Mouse (Mus musculus): ENCODE data around the gene Nedd9. TPM values are rescaled to one million over a fixed set of nuclear protein-coding genes. Genes with fewer than 3 reads are reported as not detected.

Nedd9 gene
- total RNA-seq, 2 experiments from 2014 or later, result 19.2 to 26.4 TPM

Other genes starting within 250 kb of the Nedd9 start
- gene Smim13, start 237.5 kb downstream of the Nedd9 start, total RNA-seq (2021), result 10 to 100 TPM; 21.9 to 22.8 TPM
- not detected for gene Gm17364, start 213.4 kb downstream of the Nedd9 start, total RNA-seq (2021)
- 10 to 100 TPM; 31.9 to 36.0 TPM for gene Tmem170b, start 118.5 kb upstream of the Nedd9 start, total RNA-seq (2021)